Mouse (Mus musculus) myocyte (in vitro differentiated cells): Measurements from ENCODE around the gene Brsk2.

ENCODE experiments used
- CEBPB ChIP-seq: IDR thresholded peaks from 2 replicates; pipeline ENCODE4 v1.6.1; 2011; ENCODE audit warnings: mild to moderate bottlenecking, moderate library complexity; ENCODE audit not compliant: poor library complexity, insufficient read depth, severe bottlenecking
- E2F4 ChIP-seq: IDR thresholded peaks from one replicate; pipeline ENCODE4 v1.6.1; 2011; ENCODE audit warnings: mild to moderate bottlenecking, control low read depth, moderate library complexity; ENCODE audit not compliant: insufficient read depth
- MAX ChIP-seq: IDR thresholded peaks from one replicate; pipeline ENCODE4 v1.6.1; 2011; ENCODE audit warnings: low read depth, mild to moderate bottlenecking, control low read depth
- MYOD1 ChIP-seq, 3 experiments: IDR thresholded peaks; one replicate each; pipeline ENCODE4 v1.6.1; 2011; ENCODE audit warnings: control low read depth in 2 of 3, low read depth in 2 of 3, mild to moderate bottlenecking in 2 of 3, moderate library complexity in 1 of 3; ENCODE audit not compliant: insufficient read length in 2 of 3, control insufficient read depth in 1 of 3
- MYOG ChIP-seq, 3 experiments: IDR thresholded peaks; one replicate each; pipeline ENCODE4 v1.6.1; 2011; ENCODE audit warnings: control low read depth in 2 of 3, low read depth in 2 of 3, mild to moderate bottlenecking in 2 of 3; ENCODE audit not compliant: insufficient read length in 2 of 3, control insufficient read depth in 1 of 3, insufficient read depth in 1 of 3
- POLR2A ChIP-seq: IDR thresholded peaks from one replicate; pipeline ENCODE4 v1.6.1; 2011; ENCODE audit warnings: low read depth, mild to moderate bottlenecking, control low read depth, moderate library complexity; ENCODE audit not compliant: insufficient read length
- POLR2AphosphoS2 ChIP-seq: IDR thresholded peaks from one replicate; pipeline ENCODE4 v1.6.1; 2011; ENCODE audit warnings: low read depth, control low read depth; ENCODE audit not compliant: insufficient read length
- REST ChIP-seq: IDR thresholded peaks from one replicate; pipeline ENCODE4 v1.6.1; 2011; ENCODE audit warnings: mild to moderate bottlenecking, control low read depth, moderate library complexity; ENCODE audit not compliant: insufficient read depth, insufficient read length
- SRF ChIP-seq: IDR thresholded peaks from one replicate; pipeline ENCODE4 v1.6.1; 2011; ENCODE audit warnings: low read depth; ENCODE audit not compliant: control insufficient read depth, insufficient read length
- TCF12 ChIP-seq: IDR thresholded peaks from one replicate; pipeline ENCODE4 v1.6.1; 2011; ENCODE audit warnings: mild to moderate bottlenecking, control low read depth; ENCODE audit not compliant: poor library complexity, insufficient read depth, severe bottlenecking
- USF1 ChIP-seq: IDR thresholded peaks from one replicate; pipeline ENCODE4 v1.6.1; 2011; ENCODE audit warnings: low read depth, mild to moderate bottlenecking, control low read depth, moderate library complexity

- TF ChIP-seq POLR2A (no peak), MYOG (IDR thresholded peaks at IDR 0.05; ENCODE audit: control insufficient read depth in 1 of 3, insufficient read depth in 1 of 3, insufficient read length in 2 of 3, low read depth in 2 of 3) (no peak), TCF12 (no peak), MAX (no peak), E2F4 (no peak), POLR2AphosphoS2 (no peak), SRF (no peak), MYOD1 (IDR thresholded peaks at IDR 0.05; ENCODE audit: control insufficient read depth in 1 of 3, insufficient read length in 2 of 3, low read depth in 2 of 3) (no peak), USF1 (no peak), REST (no peak), CEBPB (no peak)
Observed at GRCm38 (mm10) chr7:141955565-141956173, 6.1 kb downstream of the Brsk2 start.
